Mouse (Mus musculus) liver, adult 2 months (tissue): Measurements from ENCODE around the gene Rfpl4b.

ENCODE experiments used
- CTCF ChIP-seq: fragments of 200-500 bp; IDR thresholded peaks from 2 replicates; pipeline ENCODE4 v1.5.1; 2011; ENCODE audit warnings: low read depth, low read length, control low read depth
- POLR2A ChIP-seq: fragments of 200-500 bp; IDR thresholded peaks from 2 replicates; pipeline ENCODE4 v1.6.1; 2011; ENCODE audit warnings: low read length, control low read depth; ENCODE audit not compliant: insufficient read depth; ENCODE audit errors: extremely low read depth

DNA sequence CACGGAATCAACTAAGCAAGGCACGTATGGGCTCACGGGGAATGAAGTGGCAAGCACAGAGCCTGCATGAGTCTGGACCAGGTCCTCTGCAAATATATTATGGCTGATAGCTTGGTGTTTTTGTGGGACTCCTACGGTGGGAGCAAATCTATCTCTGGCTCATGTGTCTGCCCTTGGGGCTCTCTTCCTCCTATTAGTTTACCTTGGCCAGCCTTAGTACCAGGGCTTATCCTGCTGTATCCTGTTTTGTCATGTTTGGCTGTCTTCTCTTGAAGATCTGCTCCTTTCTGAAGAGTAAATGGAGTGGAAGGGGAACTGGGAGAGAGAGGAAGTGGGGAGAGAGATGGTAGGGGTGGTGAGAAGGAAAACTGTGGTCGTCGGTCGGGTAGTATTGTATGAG lies 18.3 kb downstream of the Rfpl4b start:
- TF ChIP-seq CTCF: no peak
- no peak for TF ChIP-seq POLR2A
